Mouse (Mus musculus) embryonic facial prominence, embryonic 11.5 days (tissue): Measurements from ENCODE around the gene Slc10a7. TPM values are rescaled to one million over a fixed set of nuclear protein-coding genes. Genes with fewer than 3 reads are reported as not detected.

Source experiments
- ATAC-seq: fragments of 200-750 bp; cut with Nextera tagmentation; replicated peaks from 2 replicates; pipeline ENCODE4 v1.8.0; 2017; ENCODE audit warnings: low read depth; ENCODE audit not compliant: insufficient number of reproducible peaks, low FRiP score, low TSS enrichment
- DNase-seq: peaks from one replicate; pipeline ENCODE4 v3.0.0-alpha.2; 2015; ENCODE audit warnings: low spot score
- H3K27ac ChIP-seq: fragments of 300-500 bp; sonication (generic); replicated peaks from 2 replicates; pipeline ENCODE4 v1.5.1; 2014; ENCODE audit warnings: mild to moderate bottlenecking, low read depth, low read length, control low read depth
- H3K27me3 ChIP-seq: fragments of 300-500 bp; sonication (generic); 2 replicates; pipeline ENCODE4 v1.6.1; 2014; ENCODE audit warnings: mild to moderate bottlenecking, low read length, moderate library complexity, mixed read lengths; ENCODE audit not compliant: control insufficient read depth, insufficient read depth
- H3K36me3 ChIP-seq: fragments of 300-500 bp; sonication (generic); replicated peaks from 2 replicates; pipeline ENCODE4 v1.6.1; 2014; ENCODE audit warnings: low read depth, mild to moderate bottlenecking, low read length, moderate library complexity, mixed read lengths; ENCODE audit not compliant: control insufficient read depth, insufficient read depth
- H3K4me1 ChIP-seq: fragments of 300-500 bp; sonication (generic); 2 replicates; pipeline ENCODE4 v1.6.1; 2014; ENCODE audit warnings: low read length, mixed read lengths; ENCODE audit not compliant: control insufficient read depth, insufficient read depth
- H3K4me2 ChIP-seq: fragments of 300-500 bp; sonication (generic); 2 replicates; pipeline ENCODE4 v1.6.1; 2014; ENCODE audit warnings: low read depth, mild to moderate bottlenecking, control low read depth, low read length, moderate library complexity
- H3K4me3 ChIP-seq: fragments of 300-500 bp; sonication (generic); 2 replicates; pipeline ENCODE4 v1.5.1; 2014; ENCODE audit warnings: low read depth, low read length, control low read depth
- H3K9ac ChIP-seq: fragments of 300-500 bp; sonication (generic); replicated peaks from 2 replicates; pipeline ENCODE4 v1.6.1; 2014; ENCODE audit warnings: mild to moderate bottlenecking, control low read depth, low read length
- H3K9me3 ChIP-seq: fragments of 300-500 bp; sonication (generic); replicated peaks from 2 replicates; pipeline ENCODE4 v1.6.1; 2016; ENCODE audit warnings: mild to moderate bottlenecking, low read length, inconsistent platforms, mixed read lengths; ENCODE audit not compliant: control insufficient read depth
- WGBS: fragments of 180-500 bp; shearing (Covaris S2); extraction: QIAGEN DNeasy Blood & Tissue Kit; methylation state at CpG from one replicate; pipeline ENCODE4 v1.1.7; 2014; 5-methylcytosine and 5-hydroxymethylcytosine counted together
- polyA plus RNA-seq: library from polyadenylated mRNA; unstranded; fragments of >200 nt; fragmentation: Nextera tagmentation; extraction: Ambion mirVana; gene quantifications from 2 replicates; pipeline ENCODE4 v1.2.1, GENCODE M21; 2014

Gene Slc10a7
- polyA plus RNA-seq, 1 experiment from 2014 or later: 9.2 TPM

DNA sequence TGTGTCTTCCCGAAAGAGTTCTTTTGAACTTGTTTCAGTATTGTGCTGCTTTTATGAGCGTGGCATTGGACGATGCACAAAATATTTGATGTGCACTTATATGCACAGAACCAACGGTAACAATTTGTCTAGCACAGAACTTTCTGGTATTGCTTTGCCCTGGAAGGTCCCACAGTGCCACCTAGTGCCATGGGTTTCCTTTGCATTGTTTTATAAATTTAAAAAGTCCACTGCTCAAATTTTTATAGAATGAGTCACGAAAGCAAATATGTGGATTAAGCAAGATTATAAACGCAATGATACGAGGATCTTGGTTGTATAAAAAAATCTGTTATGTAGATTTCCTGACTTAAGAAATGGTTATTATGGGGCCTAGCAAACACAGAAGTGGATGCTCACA is 139.8 kb downstream of the Slc10a7 start:
- Histone ChIP-seq H3K4me3 (no peak overlapping the region), H3K9ac (no peak overlapping the region), H3K4me1 (no peaks in the 10 kb centered on the region), H3K27me3 (no peaks in the 10 kb centered on the region), H3K36me3 (no peaks in the 10 kb centered on the region), H3K27ac (no peak overlapping the region), H3K9me3 (no peaks in the 10 kb centered on the region), H3K4me2 (no peak overlapping the region)
- DNase-seq: peak; percentile 71
- no peak for ATAC-seq
- 57% methylated on average over 7 of the region's 7 CpGs for WGBS

DNA sequence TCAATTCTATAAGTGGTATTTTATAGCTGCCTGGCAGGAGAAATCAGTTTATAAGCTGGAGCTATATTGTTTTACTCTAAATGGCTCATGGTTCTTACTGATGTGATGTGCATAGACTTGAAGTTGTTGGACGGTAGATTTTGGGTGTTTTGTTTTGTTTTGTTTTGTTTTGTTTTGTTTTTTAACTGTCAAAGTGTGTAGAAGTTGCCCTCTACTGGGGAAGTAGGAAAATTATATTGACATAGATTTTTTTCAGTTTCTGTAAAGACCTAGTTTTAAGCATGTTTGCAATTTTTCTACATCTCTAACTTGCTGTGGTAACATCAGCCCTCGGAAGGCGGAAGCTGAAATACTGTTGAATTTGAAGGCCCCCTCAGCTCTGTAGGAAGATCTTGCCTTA is 142.5 kb downstream of the Slc10a7 start:
- Histone ChIP-seq H3K36me3 (no peaks in the 10 kb centered on the region), H3K27me3 (no peaks in the 10 kb centered on the region), H3K9ac (no peak overlapping the region), H3K4me2 (no peak overlapping the region), H3K4me3 (no peak overlapping the region), H3K27ac (no peak overlapping the region), H3K4me1 (no peaks in the 10 kb centered on the region), H3K9me3 (no peaks in the 10 kb centered on the region)
- DNase-seq: no peak
- WGBS: 83% methylated on average over 3 of the region's 3 CpGs
- no peak for ATAC-seq

DNA sequence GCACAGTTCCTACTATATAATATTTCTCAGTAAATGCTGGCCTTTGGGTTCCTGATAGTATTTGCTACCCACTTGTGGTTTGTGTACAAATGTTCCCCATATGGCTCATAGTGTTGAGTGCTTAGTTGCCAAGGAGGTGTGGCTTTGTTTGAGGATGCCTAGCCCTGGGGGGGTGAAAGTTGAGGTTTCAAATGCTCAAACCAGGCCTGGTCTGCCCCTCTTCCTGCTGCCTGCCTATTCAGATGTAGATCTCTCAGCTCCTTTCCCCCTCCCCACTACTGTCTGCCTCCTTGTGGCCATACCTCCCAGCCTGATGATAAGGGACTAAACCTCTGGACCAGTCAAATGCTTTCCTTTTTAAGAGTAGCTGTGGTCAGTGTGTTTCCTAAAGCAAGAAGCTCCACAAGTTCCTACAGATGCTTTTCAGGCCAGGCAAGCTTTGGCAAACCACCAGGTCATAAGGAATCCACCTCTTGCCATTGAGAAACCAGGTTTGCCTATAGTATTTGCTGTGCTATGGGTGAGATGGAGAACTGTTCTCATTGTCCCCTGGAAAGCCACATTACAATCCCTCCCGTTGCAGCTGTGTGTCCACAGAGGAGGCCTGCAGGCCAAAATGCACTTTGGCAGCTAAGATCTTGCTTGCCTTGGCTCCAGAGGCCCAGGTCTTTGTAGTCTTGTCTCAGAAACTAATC is 146.4 kb downstream of the Slc10a7 start:
- H3K4me2 ChIP-seq: no peak overlapping the region
- 21% methylated on average over 1 of the region's 1 CpGs for WGBS
- no peaks in the 10 kb centered on the region for H3K4me1 ChIP-seq
- no peak for DNase-seq
- ATAC-seq: no peak
- H3K27ac ChIP-seq: no peak overlapping the region
- H3K36me3 ChIP-seq: no peaks in the 10 kb centered on the region
- H3K9me3 ChIP-seq: no peaks in the 10 kb centered on the region
- no peak overlapping the region for H3K4me3 ChIP-seq
- H3K9ac ChIP-seq: no peak overlapping the region
- H3K27me3 ChIP-seq: no peaks in the 10 kb centered on the region

GRCm38 (mm10) chr8:78656700-78657370 is 147.7 kb downstream of the Slc10a7 start:
- ATAC-seq (no peak), DNase-seq (no peak)
- 82% methylated on average over 10 of the region's 10 CpGs for WGBS
- Histone ChIP-seq H3K9me3 (no peaks in the 10 kb centered on the region), H3K36me3 (no peaks in the 10 kb centered on the region), H3K4me1 (no peaks in the 10 kb centered on the region), H3K4me3 (no peak overlapping the region), H3K27me3 (no peaks in the 10 kb centered on the region), H3K9ac (no peak overlapping the region), H3K4me2 (no peak overlapping the region), H3K27ac (no peak overlapping the region)

DNA sequence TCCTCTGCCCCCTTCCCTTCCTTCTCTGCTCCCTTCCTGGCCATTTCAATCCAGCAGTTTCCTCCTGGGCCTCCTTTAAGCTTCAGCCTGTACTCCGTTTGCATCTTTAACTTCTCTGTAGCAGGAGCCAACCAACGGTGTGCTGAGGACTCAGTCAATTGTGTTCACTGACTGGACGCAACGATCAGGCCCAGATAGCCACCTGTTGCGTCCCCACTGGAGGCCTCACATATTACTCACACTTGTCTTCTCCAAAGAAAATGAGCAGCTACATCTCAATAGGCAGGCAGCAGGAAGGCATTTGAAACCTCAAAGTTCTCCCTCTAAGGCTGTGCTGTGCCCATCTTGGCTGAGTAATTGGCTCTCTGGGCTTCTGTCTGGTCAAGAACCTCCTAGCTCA is 149.0 kb downstream of the Slc10a7 start:
- Histone ChIP-seq H3K27ac (no peak overlapping the region), H3K4me2 (no peak overlapping the region), H3K4me3 (no peak overlapping the region), H3K9me3 (no peaks in the 10 kb centered on the region), H3K36me3 (no peaks in the 10 kb centered on the region), H3K4me1 (no peaks in the 10 kb centered on the region), H3K9ac (no peak overlapping the region), H3K27me3 (no peaks in the 10 kb centered on the region)
- WGBS: 87% methylated on average over 5 of the region's 5 CpGs
- ATAC-seq: no peak
- DNase-seq: no peak

DNA sequence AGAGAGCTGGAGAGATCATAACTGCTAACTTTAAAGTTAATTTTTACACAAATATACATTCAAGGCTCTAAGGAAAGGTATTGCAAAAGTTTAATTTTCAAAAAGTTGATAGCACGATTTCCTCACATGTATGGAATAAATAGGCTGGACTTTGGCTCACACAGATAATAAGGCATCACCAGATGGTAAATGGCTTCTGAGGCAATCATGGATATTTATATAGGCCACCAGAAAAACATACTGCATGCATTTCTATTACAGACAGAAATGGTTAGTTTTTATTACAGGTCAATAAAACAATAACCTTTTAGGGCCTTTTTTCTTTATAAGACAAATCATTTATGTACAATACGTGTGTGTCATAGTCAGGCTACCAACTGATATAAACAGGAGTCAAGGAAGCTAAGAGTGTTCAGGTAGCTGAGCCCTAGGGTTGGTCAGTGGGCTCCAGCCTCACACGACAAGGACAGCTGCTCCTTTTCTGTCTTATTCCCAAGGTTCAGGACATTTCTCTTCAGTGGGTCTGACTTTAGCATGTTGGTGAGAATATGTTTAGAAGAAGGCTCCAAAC is 150.6 kb downstream of the Slc10a7 start:
- no peak overlapping the region for H3K27ac ChIP-seq
- H3K9ac ChIP-seq: no peak overlapping the region
- no peaks in the 10 kb centered on the region for H3K4me1 ChIP-seq
- DNase-seq: no peak
- no peaks in the 10 kb centered on the region for H3K27me3 ChIP-seq
- no peak overlapping the region for H3K4me2 ChIP-seq
- no peaks in the 10 kb centered on the region for H3K9me3 ChIP-seq
- 90% methylated on average over 3 of the region's 3 CpGs for WGBS
- H3K4me3 ChIP-seq: no peak overlapping the region
- H3K36me3 ChIP-seq: no peaks in the 10 kb centered on the region
- ATAC-seq: no peak

DNA sequence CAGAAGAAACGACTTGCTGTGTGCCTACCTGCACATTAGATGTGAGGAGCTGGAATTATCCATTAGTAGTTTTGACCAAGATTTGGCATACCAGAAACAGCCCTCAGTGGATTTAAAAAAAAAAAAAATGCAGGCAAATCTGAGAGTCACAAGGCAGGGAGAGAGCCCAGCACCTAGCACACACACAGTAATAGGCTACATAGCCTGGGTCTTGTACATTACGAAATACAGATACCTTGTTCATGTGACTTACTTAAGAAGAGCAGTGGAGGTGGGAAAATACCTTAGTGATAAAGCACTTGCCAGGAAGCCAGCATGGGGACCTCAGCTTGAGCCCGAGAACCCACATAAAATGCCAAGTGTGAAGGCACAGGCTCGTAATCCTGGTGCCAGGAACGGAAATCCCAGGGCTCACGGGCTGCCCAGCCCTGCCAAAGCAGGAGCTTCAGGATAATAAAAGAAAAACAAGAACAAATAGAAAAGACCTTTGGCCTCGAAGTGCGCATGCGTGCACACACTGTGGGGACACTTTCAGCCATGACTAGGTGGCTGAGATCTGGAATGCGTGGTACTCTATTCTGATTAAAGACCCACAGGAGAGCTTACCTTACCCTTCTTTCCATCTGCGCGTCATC is 155.3 kb downstream of the Slc10a7 start:
- Histone ChIP-seq H3K9me3 (no peaks in the 10 kb centered on the region), H3K4me2 (no peak overlapping the region), H3K27ac (no peak overlapping the region), H3K9ac (no peak overlapping the region), H3K4me3 (no peak overlapping the region), H3K36me3 (no peaks in the 10 kb centered on the region), H3K27me3 (no peaks in the 10 kb centered on the region), H3K4me1 (no peaks in the 10 kb centered on the region)
- WGBS: 97% methylated on average over 12 of the region's 12 CpGs
- DNase-seq (no peak), ATAC-seq (no peak)

GRCm38 (mm10) chr8:78667399-78667798 is 158.3 kb downstream of the Slc10a7 start:
- Histone ChIP-seq H3K27me3 (no peaks in the 10 kb centered on the region), H3K9ac (no peak overlapping the region), H3K36me3 (no peaks in the 10 kb centered on the region), H3K4me1 (no peaks in the 10 kb centered on the region), H3K27ac (no peak overlapping the region), H3K4me3 (no peak overlapping the region), H3K4me2 (no peak overlapping the region), H3K9me3 (no peaks in the 10 kb centered on the region)
- DNase-seq (no peak), ATAC-seq (no peak)
- WGBS: 87% methylated on average over 5 of the region's 5 CpGs
